Mouse (Mus musculus): ENCODE measurements around the gene Ero1l.
A peak's percentile ranks its signal among the peaks of the same experiment; 100 is the strongest.

Ero1l gene

DNA sequence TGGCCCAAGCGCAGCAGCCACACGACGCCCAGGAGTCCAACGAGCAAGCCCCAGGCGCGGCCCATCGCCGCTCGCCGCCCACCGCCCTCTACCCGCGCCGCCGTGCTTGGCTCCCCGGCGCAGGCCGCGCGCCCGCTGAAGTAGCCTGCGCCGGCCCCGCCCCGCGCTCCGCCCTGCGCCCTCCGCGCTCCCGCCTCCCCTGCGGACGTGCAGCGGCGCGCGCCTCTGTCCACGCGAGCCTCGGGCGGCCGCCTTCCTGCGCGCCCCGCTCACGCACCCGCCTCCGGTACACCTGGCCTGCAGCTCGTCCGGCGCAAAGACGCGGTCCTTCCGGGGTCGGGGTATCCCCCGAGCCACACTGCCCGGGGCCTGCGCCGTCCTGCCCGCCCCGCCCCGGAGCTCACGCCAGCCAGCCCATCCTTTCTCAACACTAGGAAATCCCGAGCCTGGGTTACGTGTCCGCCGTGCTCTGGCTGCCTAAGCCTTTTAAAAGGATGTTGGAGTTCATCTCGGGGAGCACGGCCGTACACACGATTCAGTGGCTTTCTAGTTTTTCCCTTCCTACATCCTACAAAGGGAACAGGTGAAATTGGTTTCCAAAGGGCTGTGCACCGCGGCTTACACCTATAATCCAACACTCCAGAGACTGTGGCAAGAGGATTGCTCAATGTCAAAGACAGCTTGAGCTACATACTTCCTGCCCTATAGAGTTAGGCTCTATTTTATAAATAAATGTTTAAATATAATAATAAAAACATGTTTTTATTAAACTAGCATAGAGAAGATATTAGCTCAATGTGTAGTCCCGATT is at the start of gene Ero1l:
Gene Ero1l, minus strand, starts transcription at position 346 of the 811 bp plus-strand sequence.
- peak; percentile 87 for DNase-seq (ENCODE audit: low spot score)

DNA sequence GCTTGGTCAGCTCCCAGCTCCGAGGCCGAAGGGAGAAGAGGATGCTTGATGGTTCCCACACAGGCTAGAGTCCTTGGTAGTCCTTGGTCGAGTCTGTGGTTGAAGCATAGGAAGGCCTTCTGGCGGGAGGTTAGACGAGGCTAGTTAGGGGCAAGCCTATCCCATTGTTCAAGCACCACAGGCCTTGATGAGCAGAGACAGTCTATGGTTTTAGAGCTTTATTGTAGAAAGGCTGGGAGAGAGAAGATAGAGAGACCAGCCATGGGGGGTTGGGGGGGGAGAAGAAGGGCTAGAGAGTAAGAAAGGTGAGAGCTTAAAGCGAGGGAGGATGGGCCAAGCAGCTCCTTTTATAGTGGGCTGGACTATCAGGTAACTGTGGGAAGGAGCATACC is 46.6 kb upstream of the Ero1l start:
- no peak for DNase-seq (ENCODE audit: low spot score)

GRCm38 (mm10) chr14:45364211-45365195 is 45.9 kb upstream of the Ero1l start:
- no peak for DNase-seq (ENCODE audit: low spot score)

- DNase-seq (ENCODE audit: low spot score), result peak; percentile 94
Observed at GRCm38 (mm10) chr14:45350931-45351859, 32.6 kb upstream of the Ero1l start, which contains the start of gene Styx. Gene Styx, plus strand, starts transcription at chr14:45351093.

GRCm38 (mm10) chr14:45329589-45330181 is 11.1 kb upstream of the Ero1l start, which contains the start of gene Psmc6:
Gene Psmc6, plus strand, starts transcription at chr14:45329788.
- DNase-seq (ENCODE audit: low spot score), result peak; percentile 97

DNA sequence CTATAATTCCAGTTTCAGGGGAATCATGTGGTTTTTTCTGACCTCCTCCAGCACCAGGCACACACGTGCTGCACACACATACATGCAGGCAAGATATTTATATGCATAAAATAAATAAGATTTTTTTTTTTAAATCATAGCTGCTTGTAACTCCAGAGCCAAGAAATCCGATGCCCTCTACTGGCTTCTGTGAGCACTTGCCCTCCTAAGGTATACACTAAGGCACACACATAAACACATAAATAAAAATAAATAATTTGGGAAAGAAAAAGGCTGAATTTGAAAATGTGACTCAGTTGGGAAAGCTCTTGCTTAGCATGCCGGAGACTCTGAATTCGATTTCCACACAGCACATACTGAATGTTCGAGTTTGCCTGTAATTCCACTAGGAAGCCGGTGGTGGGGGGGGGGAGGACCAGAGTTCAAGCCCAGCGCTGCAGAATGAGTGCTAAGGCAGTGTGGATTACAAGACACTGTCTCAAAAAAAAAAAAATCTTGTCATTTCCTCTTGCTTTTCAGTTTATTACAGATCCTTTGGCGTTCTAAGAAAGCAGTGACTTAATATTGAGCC is 10.5 kb upstream of the Ero1l start:
- DNase-seq (ENCODE audit: low spot score), result no peak

DNA sequence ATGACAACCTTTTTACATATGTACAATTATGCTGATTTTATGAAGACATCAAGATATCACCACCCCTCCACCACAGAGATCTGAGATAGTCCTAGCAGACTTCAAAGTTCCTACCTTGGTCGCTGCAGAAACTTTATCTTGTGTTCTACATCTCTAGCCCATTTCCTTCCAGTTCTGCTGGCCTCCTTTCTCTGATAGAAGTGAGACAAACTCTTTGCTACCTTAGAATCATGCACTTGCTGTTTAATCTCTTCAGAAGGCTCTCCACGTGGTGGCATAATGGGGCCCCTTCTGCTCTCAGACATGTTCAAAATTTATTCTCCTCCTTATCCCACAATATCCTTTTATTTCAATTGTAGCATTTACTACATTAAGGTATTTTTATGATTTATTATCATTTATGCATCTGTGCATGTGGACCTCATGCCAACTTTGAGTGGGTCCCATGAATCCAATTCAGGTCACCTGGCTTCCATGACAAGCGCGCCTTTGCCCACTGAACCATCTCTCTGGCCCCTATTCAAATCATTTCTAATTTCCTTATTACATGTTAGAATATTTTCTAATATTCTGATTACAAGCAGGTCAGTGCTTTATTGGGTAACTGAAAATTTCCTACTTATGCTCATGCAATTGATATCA is 9.6 kb upstream of the Ero1l start:
- no peak for DNase-seq (ENCODE audit: low spot score)

DNA sequence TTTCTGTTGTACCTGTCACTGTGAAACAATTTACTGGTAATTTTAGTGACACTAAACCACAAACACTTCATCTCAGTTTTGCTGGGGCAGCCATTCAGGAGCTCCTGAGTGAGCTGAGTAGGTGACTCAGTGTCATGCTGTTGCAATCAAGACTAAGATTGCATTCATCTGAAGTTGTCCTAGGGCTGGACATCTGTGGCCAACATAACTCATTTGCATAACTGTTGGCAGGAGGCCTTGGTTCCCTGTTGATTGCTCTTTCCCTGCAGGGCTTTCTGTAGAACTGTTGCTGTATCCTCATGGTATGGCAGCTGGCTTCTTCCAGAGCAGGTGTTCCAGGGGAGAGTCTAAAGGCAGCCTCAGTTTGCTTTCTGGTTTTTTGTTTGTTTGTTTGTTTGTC is 6.9 kb upstream of the Ero1l start:
- DNase-seq (ENCODE audit: low spot score), result no peak

DNA sequence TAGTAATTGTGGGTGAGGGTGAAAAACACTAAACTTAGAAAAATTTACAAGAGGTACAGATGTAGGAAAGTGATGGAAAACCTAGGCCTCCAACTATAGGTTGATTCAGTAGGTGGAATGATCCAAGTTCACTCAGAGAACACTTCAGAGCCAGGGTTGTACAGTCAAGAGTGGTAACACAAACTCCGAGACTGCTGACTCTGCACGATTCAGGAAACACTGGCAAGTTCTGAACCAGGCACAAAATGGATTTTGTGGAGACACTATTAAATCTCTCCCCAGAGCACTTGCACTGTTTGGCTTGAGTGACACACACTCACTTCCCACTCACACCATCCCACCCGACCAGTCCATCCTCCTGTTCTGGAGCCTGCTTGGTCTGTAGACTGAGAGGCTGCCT is 4.7 kb upstream of the Ero1l start:
- no peak for DNase-seq (ENCODE audit: low spot score)

GRCm38 (mm10) chr14:45322450-45322849 is 3.9 kb upstream of the Ero1l start:
- DNase-seq (ENCODE audit: low spot score), result no peak

- DNase-seq (ENCODE audit: low spot score), result no peak
Observed at GRCm38 (mm10) chr14:45321622-45322021, 3.1 kb upstream of the Ero1l start.

- DNase-seq (ENCODE audit: low spot score), result no peak
Observed at GRCm38 (mm10) chr14:45321067-45321466, 2.5 kb upstream of the Ero1l start.

DNA sequence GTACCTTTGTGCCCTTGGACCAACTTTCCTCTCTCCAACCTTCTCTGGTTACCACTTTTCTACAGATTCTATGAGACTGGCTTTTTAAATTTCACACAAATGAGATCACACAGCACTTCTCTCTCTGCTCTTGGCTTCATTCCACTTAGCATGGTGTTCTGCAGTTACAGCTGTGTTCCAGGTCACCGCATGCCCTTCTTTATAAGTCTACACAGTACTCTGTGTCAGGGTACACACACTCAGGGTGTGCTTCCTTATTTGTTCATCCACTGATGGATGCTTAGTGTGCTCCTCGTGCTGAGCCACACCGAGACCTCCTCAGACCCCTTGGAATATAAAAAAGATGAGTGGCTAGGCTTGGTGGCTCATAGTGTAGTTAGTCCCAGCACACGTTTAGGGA is 1.5 kb upstream of the Ero1l start:
- no peak for DNase-seq (ENCODE audit: low spot score)

DNA sequence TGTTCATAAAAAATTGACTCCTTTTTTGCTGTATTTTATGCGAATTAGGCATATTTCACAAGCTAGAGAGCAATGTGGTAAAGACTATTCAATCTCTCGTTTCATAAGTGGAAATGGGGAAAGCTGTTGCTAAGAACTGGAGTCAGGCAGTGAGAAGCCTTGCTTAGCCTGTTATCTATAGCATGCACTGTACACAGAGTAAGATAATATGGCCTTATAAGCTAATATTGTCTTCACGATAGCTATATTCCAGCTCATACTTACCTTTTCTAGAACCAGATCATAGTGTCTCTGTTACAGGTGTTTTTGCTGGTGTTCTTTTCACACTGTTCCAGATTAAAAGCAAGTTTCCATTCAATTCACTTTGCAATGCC is 653 bp upstream of the Ero1l start:
- no peak for DNase-seq (ENCODE audit: low spot score)

DNA sequence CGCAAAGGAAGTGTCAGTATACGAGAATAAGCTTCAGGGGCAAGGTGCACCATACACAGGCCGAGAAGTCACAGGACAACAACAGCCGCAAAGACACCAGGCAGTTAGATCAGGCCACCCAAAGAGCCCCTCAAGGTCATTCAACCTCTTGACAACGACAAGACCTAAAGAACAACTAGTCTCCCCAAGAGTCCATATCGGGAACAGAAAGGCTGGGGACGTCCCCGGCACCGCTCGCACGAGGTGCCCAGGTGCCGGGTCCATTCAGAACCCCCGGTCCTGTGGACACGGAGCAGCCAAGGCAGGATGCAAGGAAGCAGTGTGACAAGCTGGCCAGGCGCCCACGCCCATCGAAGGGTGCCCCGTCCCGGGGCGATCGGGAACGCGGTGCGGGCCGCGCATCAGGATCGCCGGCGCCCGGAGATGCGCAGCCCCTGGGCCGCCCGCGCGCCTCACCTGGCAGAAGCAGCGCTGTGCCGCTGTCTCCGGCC is 605 bp downstream of the Ero1l start:
- peak; percentile 62 for DNase-seq (ENCODE audit: low spot score)

DNA sequence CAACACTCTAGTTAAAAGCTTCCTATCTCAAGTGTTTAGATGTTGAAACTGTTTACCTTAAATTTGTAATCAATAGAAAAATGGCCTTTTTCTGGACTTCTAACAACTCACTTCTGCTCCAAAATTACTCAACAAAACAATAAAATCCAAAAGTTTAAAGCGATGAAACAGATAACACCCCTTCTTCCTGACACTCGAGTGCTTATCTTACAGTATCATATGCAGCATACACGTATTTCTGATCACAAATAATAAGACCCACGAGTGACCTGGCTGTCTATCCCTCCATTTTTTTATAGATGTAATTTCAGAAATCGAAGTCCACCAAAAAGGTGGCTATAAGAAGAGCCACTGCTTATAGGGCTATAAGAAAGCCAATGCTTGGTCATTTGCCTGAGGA is 1.6 kb downstream of the Ero1l start:
- DNase-seq (ENCODE audit: low spot score), result no peak

GRCm38 (mm10) chr14:45310101-45310500 is 8.5 kb downstream of the Ero1l start:
- DNase-seq (ENCODE audit: low spot score), result no peak

DNA sequence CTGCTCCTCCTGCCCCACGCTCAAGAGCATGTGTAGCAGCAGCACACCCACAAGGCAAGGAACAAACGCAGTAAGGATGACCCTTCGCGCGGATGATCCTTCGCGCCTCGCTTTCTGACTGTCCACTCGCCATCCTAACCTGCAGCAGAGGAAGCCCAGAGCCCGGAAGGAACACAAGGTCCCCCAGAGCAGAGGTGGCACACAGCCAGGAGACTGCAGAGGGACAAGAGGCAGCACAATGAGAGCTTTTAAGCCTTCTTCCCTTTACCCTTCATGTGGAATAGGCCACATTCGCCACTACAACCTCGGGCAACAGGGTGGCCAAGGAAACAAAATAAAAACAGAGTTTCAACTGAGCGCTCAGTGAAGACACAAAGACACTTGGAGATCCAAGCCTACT is 8.9 kb downstream of the Ero1l start:
- no peak for DNase-seq (ENCODE audit: low spot score)

DNA sequence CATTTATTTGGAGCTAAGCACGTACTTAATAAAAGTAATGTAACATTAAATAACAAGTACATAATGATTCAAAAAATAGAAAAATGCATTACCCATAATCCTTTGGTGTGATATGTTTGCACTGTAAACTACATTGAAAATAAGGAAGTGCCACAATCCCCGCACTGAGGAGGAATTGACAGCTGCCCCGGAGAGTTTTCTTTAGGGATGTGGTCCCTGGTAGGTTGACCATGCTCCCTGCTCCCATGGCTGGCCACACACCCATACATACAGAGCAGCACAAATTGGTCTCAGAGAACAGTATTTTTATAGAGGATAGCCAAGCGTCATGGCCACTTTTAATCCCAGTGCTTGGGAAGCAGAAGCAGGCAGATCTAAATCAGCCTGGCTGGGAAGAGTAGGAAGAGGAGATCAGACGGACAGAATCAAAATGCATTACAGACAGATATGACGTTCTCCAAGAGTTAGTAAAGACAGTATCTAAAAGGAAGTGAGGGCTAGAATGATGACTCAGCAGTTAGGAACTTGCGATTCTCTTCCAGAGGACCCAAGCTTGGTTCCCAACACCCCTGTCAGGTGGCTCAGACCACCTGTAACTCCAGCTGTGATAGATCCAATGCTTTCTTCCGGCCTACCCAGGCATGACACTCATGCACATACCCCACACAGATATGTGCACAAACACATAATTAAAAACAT is 10.8 kb downstream of the Ero1l start:
- no peak for DNase-seq (ENCODE audit: low spot score)

DNA sequence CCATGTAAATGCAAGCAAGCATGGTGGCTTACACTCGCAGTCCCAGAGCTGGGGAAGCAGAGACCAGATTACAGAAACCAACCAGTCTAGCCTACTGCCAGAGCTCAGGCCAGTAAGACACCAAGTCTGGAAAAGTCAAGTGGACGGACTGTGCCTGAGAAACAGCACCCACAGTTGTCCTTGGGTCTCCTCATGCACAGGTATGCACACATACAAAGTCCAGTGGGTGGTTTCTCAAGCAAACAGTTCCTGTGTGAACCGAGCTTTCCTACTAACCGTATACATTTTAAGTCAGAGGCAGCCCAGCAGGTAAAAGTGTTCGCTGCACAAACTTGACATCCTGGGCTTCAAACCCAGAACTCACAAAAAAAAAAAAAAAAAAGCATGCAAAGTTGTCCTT is 12.7 kb downstream of the Ero1l start:
- no peak for DNase-seq (ENCODE audit: low spot score)

All from embryo, embryonic 10.5 days (tissue).